Mouse (Mus musculus): ENCODE measurements around the gene Rasgrf2.

DNA sequence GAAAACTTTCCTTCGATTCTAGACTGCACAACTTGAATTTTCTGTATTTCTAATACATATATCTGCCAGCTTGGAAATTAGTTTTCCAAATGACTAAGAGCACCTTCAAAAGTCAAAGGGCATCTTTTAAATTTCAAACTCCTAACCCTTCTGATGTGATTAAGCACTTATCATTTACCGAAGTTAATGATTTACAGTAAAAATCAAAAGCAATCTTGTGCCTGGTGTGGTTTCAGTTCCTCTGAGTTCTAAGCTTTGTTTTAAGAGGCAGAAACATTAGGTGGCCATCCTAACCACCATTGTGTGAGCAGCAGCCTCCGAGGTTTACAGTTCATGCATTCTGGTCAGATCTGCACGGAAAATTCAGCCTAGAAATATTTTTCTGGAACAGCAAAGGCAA lies 1.6 kb downstream of the Rasgrf2 start:
- no peak for TF ChIP-seq POLR2A (IDR thresholded peaks at IDR 0.05; ENCODE audit: control insufficient read depth, extremely low read depth, insufficient read depth, low read length, poor library complexity)
- TF ChIP-seq CTCF (IDR thresholded peaks at IDR 0.05; ENCODE audit: borderline replicate concordance, control insufficient read depth, extremely low read depth, insufficient read depth, low read length, poor library complexity): no peak
